Mouse (Mus musculus): ENCODE results near the gene Fez1.

- TF ChIP-seq POLR2A (IDR thresholded peaks at IDR 0.05; ENCODE audit: insufficient read depth, low read depth, low read length) (no peak), CTCF (IDR thresholded peaks at IDR 0.05) (no peak), EP300 (IDR thresholded peaks at IDR 0.05; ENCODE audit: insufficient read depth, low read depth, low read length) (no peak)
These were observed 100.2 kb downstream of the Fez1 start for GRCm38 (mm10) chr9:36921718-36922415.
